8 mouse cellular contexts compared by ENCODE assay signal in genomic region chr13:47044617-47044947, GRCm38 (mm10). TPM values are rescaled to one million over a fixed set of nuclear protein-coding genes. Genes with fewer than 3 reads are reported as not detected.
A peak's percentile ranks its signal among the peaks of the same experiment; 100 is the strongest.
DNase-seq lines count a peak whose midpoint lies in the region; ATAC-seq lines count a peak whose summit lies in the region.

Gene Tpmt, minus strand, starts transcription at chr13:47044737.

- peaks cover 11% of the 10 kb centered on the region for H3K4me1 ChIP-seq in neural tube, embryonic 11.5 days (ENCODE audit: control insufficient read depth, insufficient read depth, low read length)
- peaks cover 28% of the 10 kb centered on the region for H3K4me1 ChIP-seq in hindbrain, embryonic 10.5 days (replicated peaks)
- peaks cover 18% of the 10 kb centered on the region for H3K4me1 ChIP-seq in liver, embryonic 12.5 days

- peak within 1 kb of the TSS; percentile 83 for H3K4me3 ChIP-seq in neural tube, embryonic 11.5 days (ENCODE audit: low read depth, low read length)
- peak within 1 kb of the TSS; percentile 94 for H3K4me3 ChIP-seq in hindbrain, embryonic 10.5 days
- peak within 1 kb of the TSS; percentile 82 for H3K4me3 ChIP-seq in liver, embryonic 12.5 days

- peak within 1 kb of the TSS; percentile 91 for H3K4me2 ChIP-seq in neural tube, embryonic 11.5 days (ENCODE audit: low read depth)
- H3K4me2 ChIP-seq in liver, embryonic 12.5 days = peak within 1 kb of the TSS; percentile 99

- 17% methylated on average over 10 of the region's 10 CpGs for WGBS in neural tube, embryonic 11.5 days
- 24% methylated on average over 10 of the region's 10 CpGs for WGBS in hindbrain, embryonic 10.5 days
- WGBS in liver, embryonic 12.5 days (ENCODE audit: insufficient replicate concordance) = 26% methylated on average over 10 of the region's 10 CpGs

- H3K27me3 ChIP-seq in neural tube, embryonic 11.5 days (ENCODE audit: control insufficient read depth, insufficient read depth, low read length) = no peaks in the 10 kb centered on the region
- H3K27me3 ChIP-seq in hindbrain, embryonic 10.5 days (ENCODE audit: insufficient read depth, poor library complexity, severe bottlenecking) = 0 out of 2 replicates have a peak, but pooled peaks cover 3% of the 10 kb centered on the region
- peaks cover 16% of the 10 kb centered on the region for H3K27me3 ChIP-seq in liver, embryonic 12.5 days (replicated peaks)
- H3K27me3 ChIP-seq in splenic B cell, adult 2 months (ENCODE audit: control insufficient read depth, insufficient read depth, low read length, poor library complexity, severe bottlenecking) = no peaks in the 10 kb centered on the region; the same call in 1 of the 2 replicates

- no peaks in the 10 kb centered on the region for H3K36me3 ChIP-seq in neural tube, embryonic 11.5 days (ENCODE audit: control insufficient read depth, insufficient read depth, low read length)
- peaks cover 15% of the 10 kb centered on the region for H3K36me3 ChIP-seq in hindbrain, embryonic 10.5 days
- peaks cover 5% of the 10 kb centered on the region; the same call in 1 of the 2 replicates for H3K36me3 ChIP-seq in liver, embryonic 12.5 days
- peaks cover 3% of the 10 kb centered on the region for H3K36me3 ChIP-seq in splenic B cell, adult 2 months (ENCODE audit: control insufficient read depth, insufficient read depth, low read length, poor library complexity, severe bottlenecking)

- DNase-seq in cerebellum, adult 11-12 months = peak; percentile 57
- DNase-seq in cerebellum, adult 8-10 months = no peak
- DNase-seq in neural tube, embryonic 11.5 days (ENCODE audit: low spot score) = no peak
- DNase-seq in neural tube, embryonic 10.5 days (ENCODE audit: extremely low spot score, low spot score) = no peak
- peak; percentile 24 for DNase-seq in hindbrain, embryonic 10.5 days (ENCODE audit: low spot score)
- peak; percentile 49 for DNase-seq in splenic B cell, adult 2 months (ENCODE audit: low read depth, low spot score)
- DNase-seq in cerebellum, adult 9-10 months = no peak

- H3K9me3 ChIP-seq in neural tube, embryonic 11.5 days (ENCODE audit: control insufficient read depth, low read length) = no peaks in the 10 kb centered on the region
- H3K9me3 ChIP-seq in hindbrain, embryonic 10.5 days = no peaks in the 10 kb centered on the region
- H3K9me3 ChIP-seq in liver, embryonic 12.5 days (replicated peaks) = no peaks in the 10 kb centered on the region

- H3K9ac ChIP-seq in neural tube, embryonic 11.5 days (ENCODE audit: low read length) = peak within 1 kb of the TSS; percentile 72
- H3K9ac ChIP-seq in liver, embryonic 12.5 days = peak within 1 kb of the TSS; percentile 78

- H3K27ac ChIP-seq in neural tube, embryonic 11.5 days (ENCODE audit: low read depth, low read length) = 0 out of 2 replicates have a peak within 1 kb of the TSS, but pooled peaks have one; percentile 63
- peak within 1 kb of the TSS; percentile 90 for H3K27ac ChIP-seq in hindbrain, embryonic 10.5 days
- H3K27ac ChIP-seq in liver, embryonic 12.5 days = peak within 1 kb of the TSS; percentile 54

- no peak for ATAC-seq in neural tube, embryonic 11.5 days (ENCODE audit: insufficient read depth, low FRiP score, low TSS enrichment)
- no peak for ATAC-seq in liver, embryonic 12.5 days

RNA-seq across cellular contexts. Expression of gene Tpmt, which starts in this region (rescaled TPM):
- 44.0 and 46.7 TPM in 2 replicates for polyA plus RNA-seq in neural tube, embryonic 11.5 days (2014; fragmentation: Nextera tagmentation; extraction: Ambion mirVana)
- polyA plus RNA-seq in hindbrain, embryonic 10.5 days (2016; fragmentation: Nextera tagmentation; extraction: Ambion mirVana) = 36.1 and 40.9 TPM in 2 replicates
- 10.0 and 10.1 TPM in 2 replicates for polyA plus RNA-seq in liver, embryonic 12.5 days (2016; fragmentation: Nextera tagmentation; extraction: Ambion mirVana)

Comparison
In these comparisons a context has a peak if more than half of its experiments do, and no peak if none do; other contexts are left out.
1. DNase-seq: peak in cerebellum, adult 11-12 months (single experiment), hindbrain, embryonic 10.5 days (single experiment) and splenic B cell, adult 2 months (single experiment); none in cerebellum, adult 8-10 months (single experiment), neural tube, embryonic 11.5 days (single experiment), neural tube, embryonic 10.5 days (single experiment) and cerebellum, adult 9-10 months (single experiment).
2. Peak in every context shown above with its lines, with median percentiles within 50 percentile points of each other: H3K27ac ChIP-seq and H3K4me3 ChIP-seq.